Comparison of ENCODE assay signal across 7 mouse cellular contexts in genomic region chr17:6386927-6387326, GRCm38 (mm10). TPM values are rescaled to one million over a fixed set of nuclear protein-coding genes. Genes with fewer than 3 reads are reported as not detected.
A peak's percentile ranks its signal among the peaks of the same experiment; 100 is the strongest.
DNase-seq lines count a peak whose midpoint lies in the region; ATAC-seq and TF ChIP-seq lines count a peak whose summit lies in the region.
"Not testable (repeated sequence)": the region's sequence is repeated elsewhere in the genome, so short reads cannot be mapped to it uniquely, and the experiment has no call there.

No protein-coding gene starts in this region.

- no CpG with 5 or more reads among the region's 4 CpGs for WGBS in embryonic facial prominence, embryonic 13.5 days
- no CpG with 5 or more reads among the region's 4 CpGs for WGBS in forebrain, embryonic 16.5 days
- no CpG with 5 or more reads among the region's 4 CpGs for WGBS in intestine, embryonic 15.5 days
- no CpG with 5 or more reads among the region's 4 CpGs for WGBS in limb, embryonic 14.5 days

- not testable (repeated sequence) for H3K4me3 ChIP-seq in embryonic facial prominence, embryonic 13.5 days; forebrain, embryonic 16.5 days (replicated peaks; ENCODE audit: low read length); intestine, embryonic 15.5 days (replicated peaks); limb, embryonic 14.5 days (replicated peaks; ENCODE audit: low read length)

- DNase-seq in limb, embryonic 14.5 days (ENCODE audit: low spot score): not testable (repeated sequence)

- not testable (repeated sequence) for H3K27me3 ChIP-seq in embryonic facial prominence, embryonic 13.5 days; forebrain, embryonic 16.5 days (replicated peaks; ENCODE audit: control insufficient read depth, insufficient read depth, low read length); intestine, embryonic 15.5 days (replicated peaks); limb, embryonic 14.5 days (ENCODE audit: control insufficient read depth, insufficient read depth, low read length)

- not testable (repeated sequence) for H3K9me3 ChIP-seq in embryonic facial prominence, embryonic 13.5 days; forebrain, embryonic 16.5 days (ENCODE audit: control insufficient read depth, low read length); intestine, embryonic 15.5 days; limb, embryonic 14.5 days (ENCODE audit: control insufficient read depth, low read length)

- H3K9ac ChIP-seq in embryonic facial prominence, embryonic 13.5 days; forebrain, embryonic 16.5 days (replicated peaks; ENCODE audit: low read depth, low read length); intestine, embryonic 15.5 days; limb, embryonic 14.5 days (ENCODE audit: low read depth, low read length, severe bottlenecking): not testable (repeated sequence)

- not testable (repeated sequence) for H3K36me3 ChIP-seq in embryonic facial prominence, embryonic 13.5 days; forebrain, embryonic 16.5 days (ENCODE audit: control insufficient read depth, insufficient read depth); intestine, embryonic 15.5 days; limb, embryonic 14.5 days (ENCODE audit: control insufficient read depth, insufficient read depth, low read length)

- not testable (repeated sequence) for H3K4me1 ChIP-seq in embryonic facial prominence, embryonic 13.5 days; forebrain, embryonic 16.5 days (replicated peaks; ENCODE audit: control insufficient read depth, insufficient read depth, low read length); intestine, embryonic 15.5 days (replicated peaks); limb, embryonic 14.5 days (ENCODE audit: control insufficient read depth, insufficient read depth, low read length)

- H3K4me2 ChIP-seq in embryonic facial prominence, embryonic 13.5 days; forebrain, embryonic 16.5 days (ENCODE audit: low read length); intestine, embryonic 15.5 days (replicated peaks); limb, embryonic 14.5 days (replicated peaks; ENCODE audit: low read depth, low read length, severe bottlenecking): not testable (repeated sequence)

- H3K27ac ChIP-seq in embryonic facial prominence, embryonic 13.5 days; forebrain, embryonic 16.5 days (ENCODE audit: low read length); intestine, embryonic 15.5 days; limb, embryonic 14.5 days (replicated peaks; ENCODE audit: low read depth, low read length): not testable (repeated sequence)

- not testable (repeated sequence) for TF ChIP-seq POLR2A in limb, embryonic 14.5 days (IDR thresholded peaks at IDR 0.05; ENCODE audit: borderline replicate concordance, extremely low read depth, insufficient read depth, insufficient read length)

- ATAC-seq in embryonic facial prominence, embryonic 13.5 days (ENCODE audit: insufficient number of reproducible peaks, insufficient read depth, low FRiP score, low TSS enrichment, low read depth): 0 out of 2 replicates have a peak, but pooled peaks have one; percentile 59
- ATAC-seq in forebrain, embryonic 16.5 days: peak; percentile 72; the same call in 1 of the 2 replicates
- ATAC-seq in hematopoietic stem cell, adult 5-6 weeks (replicated peaks in 1 of 2; ENCODE audit: insufficient read depth in 1 of 2, low FRiP score in 2 of 2, low TSS enrichment in 1 of 2, low read depth in 1 of 2, poor library complexity in 2 of 2, severe bottlenecking in 2 of 2): peak; percentile 88 to 93
- peak; percentile 67; the same call in 1 of the 2 replicates for ATAC-seq in intestine, embryonic 15.5 days
- ATAC-seq in limb, embryonic 14.5 days (ENCODE audit: low FRiP score, low read depth): peak; percentile 78
- peak; percentile 100 for ATAC-seq in megakaryocyte, adult 5-6 weeks (ENCODE audit: poor library complexity, severe bottlenecking)
- ATAC-seq in monocyte, adult 5-6 weeks (replicated peaks; ENCODE audit: insufficient number of reproducible peaks, low FRiP score, low TSS enrichment, poor library complexity, severe bottlenecking): peak; percentile 78

RNA-seq across cellular contexts. Expression of gene Dynlt1b, which starts 43.0 kb away (rescaled TPM):
- polyA plus RNA-seq in embryonic facial prominence, embryonic 13.5 days (2015; fragmentation: Nextera tagmentation; extraction: Ambion mirVana): 511 and 514 TPM in 2 replicates
- 783 and 897 TPM in 2 replicates for polyA plus RNA-seq in forebrain, embryonic 16.5 days (2015; fragmentation: Nextera tagmentation; extraction: Ambion mirVana)
- total RNA-seq in hematopoietic stem cell, adult 5-6 weeks (2017): 102 and 167 TPM in 2 replicates
- polyA plus RNA-seq in intestine, embryonic 15.5 days (2015; fragmentation: Nextera tagmentation; extraction: Ambion mirVana): 524 and 531 TPM in 2 replicates
- 399 and 408 TPM in 2 replicates for polyA plus RNA-seq in limb, embryonic 14.5 days (2012; rRNA removed)
- 513 and 517 TPM in 2 replicates for polyA plus RNA-seq in limb, embryonic 14.5 days (2014; fragmentation: Nextera tagmentation; extraction: Ambion mirVana)
- 183 and 199 TPM in 2 replicates for total RNA-seq in megakaryocyte, adult 5-6 weeks (2015)
- total RNA-seq in megakaryocyte, adult 5-6 weeks (2017): 169 and 204 TPM in 2 replicates
- total RNA-seq in monocyte, adult 5-6 weeks (2017): 93.0 to 145 TPM (median 122 TPM) in 3 replicates
